Mouse (Mus musculus): ENCODE measurements around the gene Olfr32.
"Not testable (repeated sequence)": the region's sequence is repeated elsewhere in the genome, so short reads cannot be mapped to it uniquely, and the experiment has no call there.

The Olfr32 gene

GRCm38 (mm10) chr2:90142196-90142595, at the start of gene Olfr32:
TSS of gene Olfr32 (minus strand) at chr2:90142296.
- DNase-seq = no peak

- DNase-seq = not testable (repeated sequence)
These were observed 45.0 kb upstream of the Olfr32 start for GRCm38 (mm10) chr2:90187082-90187481.

- not testable (repeated sequence) for DNase-seq
These were observed 44.0 kb upstream of the Olfr32 start for GRCm38 (mm10) chr2:90186082-90186481.

GRCm38 (mm10) chr2:90153916-90154315, 11.8 kb upstream of the Olfr32 start:
- no peak for DNase-seq

- no peak for DNase-seq
These were observed 10.9 kb upstream of the Olfr32 start, which contains the start of gene Olfr1270 for GRCm38 (mm10) chr2:90152991-90153390. TSS of gene Olfr1270 (minus strand) at chr2:90153091.

GRCm38 (mm10) chr2:90121312-90121711, 20.8 kb downstream of the Olfr32 start, which contains the start of gene Olfr1269:
TSS of gene Olfr1269 (minus strand) at chr2:90121412.
- no peak for DNase-seq
